Mouse (Mus musculus) heart, embryonic 15.5 days (tissue): ENCODE measurements around the gene Unc80. TPM values are rescaled to one million over a fixed set of nuclear protein-coding genes. Genes with fewer than 3 reads are reported as not detected.

Source experiments
- ATAC-seq: fragments of 200-750 bp; cut with Nextera tagmentation; replicated peaks from 2 replicates; pipeline ENCODE4 v1.8.0; 2017; ENCODE audit warnings: low read depth, moderate TSS enrichment; ENCODE audit not compliant: insufficient number of reproducible peaks, insufficient read depth, low FRiP score
- H3K27ac ChIP-seq: fragments of 300-500 bp; sonication (generic); 2 replicates; pipeline ENCODE4 v1.5.1; 2015; ENCODE audit warnings: mild to moderate bottlenecking, inconsistent platforms
- H3K27me3 ChIP-seq: fragments of 300-500 bp; sonication (generic); 2 replicates; pipeline ENCODE4 v1.6.1; 2015; ENCODE audit warnings: inconsistent platforms
- H3K36me3 ChIP-seq: fragments of 300-500 bp; sonication (generic); 2 replicates; pipeline ENCODE4 v1.6.1; 2015; ENCODE audit warnings: mild to moderate bottlenecking, inconsistent platforms
- H3K4me1 ChIP-seq: fragments of 300-500 bp; sonication (generic); replicated peaks from 2 replicates; pipeline ENCODE4 v1.6.1; 2015; ENCODE audit warnings: inconsistent platforms
- H3K4me2 ChIP-seq: fragments of 300-500 bp; sonication (generic); 2 replicates; pipeline ENCODE4 v1.6.1; 2015; ENCODE audit warnings: inconsistent platforms, mild to moderate bottlenecking, moderate library complexity
- H3K4me3 ChIP-seq: fragments of 300-500 bp; sonication (generic); 2 replicates; pipeline ENCODE4 v1.5.1; 2015; ENCODE audit warnings: mild to moderate bottlenecking, inconsistent platforms
- H3K9ac ChIP-seq: fragments of 300-500 bp; sonication (generic); 2 replicates; pipeline ENCODE4 v1.6.1; 2015; ENCODE audit warnings: mild to moderate bottlenecking, inconsistent platforms
- H3K9me3 ChIP-seq: fragments of 300-500 bp; sonication (generic); replicated peaks from 2 replicates; pipeline ENCODE4 v1.6.1; 2016; ENCODE audit warnings: inconsistent platforms
- WGBS: fragments of 180-500 bp; shearing (Covaris S2); methylation state at CpG from one replicate; pipeline ENCODE4 v1.1.7; 2015; ENCODE audit warnings: mixed read lengths; 5-methylcytosine and 5-hydroxymethylcytosine counted together
- polyA plus RNA-seq: library from polyadenylated mRNA; unstranded; fragments of >200 nt; fragmentation: Nextera tagmentation; extraction: Ambion mirVana; gene quantifications from 2 replicates; pipeline ENCODE4 v1.2.1, GENCODE M21; 2015

Unc80 gene
- 0.19 and 0.39 TPM in 2 replicates for polyA plus RNA-seq

- WGBS, result under 1% methylated on average over 76 of the region's 83 CpGs
- peaks cover 27% of the 10 kb centered on the region for H3K27me3 ChIP-seq
- peaks cover 11% of the 10 kb centered on the region for H3K4me1 ChIP-seq
- H3K4me3 ChIP-seq, result peak within 1 kb of the TSS; percentile 47
- H3K36me3 ChIP-seq, result no peaks in the 10 kb centered on the region
- peak; percentile 74 for ATAC-seq
- H3K4me2 ChIP-seq, result peak within 1 kb of the TSS; percentile 71
- H3K9ac ChIP-seq, result 0 out of 2 replicates have a peak within 1 kb of the TSS, but pooled peaks have one; percentile 28
- H3K9me3 ChIP-seq, result no peaks in the 10 kb centered on the region
- H3K27ac ChIP-seq, result no peak within 1 kb of the TSS
Observed at GRCm38 (mm10) chr1:66467821-66468703, at the start of gene Unc80. Gene Unc80 (plus strand): TSS chr1:66468367.

DNA sequence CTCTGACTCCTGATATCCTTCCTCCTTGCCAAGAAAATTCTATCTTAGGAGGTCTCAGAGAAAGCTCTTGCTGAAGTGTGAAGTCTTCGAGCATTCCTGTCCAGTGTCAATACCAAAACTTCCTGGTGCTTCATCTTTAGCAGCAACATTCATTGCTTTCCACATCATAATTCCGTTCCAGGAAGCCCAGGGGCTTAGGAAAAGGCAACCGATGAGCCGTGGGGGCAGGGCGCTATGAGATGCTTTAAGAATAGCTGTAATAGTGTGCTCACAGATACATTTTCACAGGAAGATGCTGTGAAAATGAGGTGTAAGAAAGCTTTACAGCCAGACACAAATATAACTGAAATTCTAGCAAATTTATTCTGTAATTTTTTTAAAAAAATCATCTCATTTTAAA is 42.1 kb upstream of the Unc80 start:
- Histone ChIP-seq H3K9ac (no peak overlapping the region), H3K27ac (no peak overlapping the region), H3K4me1 (no peaks in the 10 kb centered on the region), H3K4me2 (no peak overlapping the region), H3K36me3 (no peaks in the 10 kb centered on the region), H3K9me3 (no peaks in the 10 kb centered on the region), H3K4me3 (no peak overlapping the region), H3K27me3 (no peaks in the 10 kb centered on the region)
- ATAC-seq, result no peak
- 84% methylated on average over 5 of the region's 5 CpGs for whole genome bisulfite sequencing

DNA sequence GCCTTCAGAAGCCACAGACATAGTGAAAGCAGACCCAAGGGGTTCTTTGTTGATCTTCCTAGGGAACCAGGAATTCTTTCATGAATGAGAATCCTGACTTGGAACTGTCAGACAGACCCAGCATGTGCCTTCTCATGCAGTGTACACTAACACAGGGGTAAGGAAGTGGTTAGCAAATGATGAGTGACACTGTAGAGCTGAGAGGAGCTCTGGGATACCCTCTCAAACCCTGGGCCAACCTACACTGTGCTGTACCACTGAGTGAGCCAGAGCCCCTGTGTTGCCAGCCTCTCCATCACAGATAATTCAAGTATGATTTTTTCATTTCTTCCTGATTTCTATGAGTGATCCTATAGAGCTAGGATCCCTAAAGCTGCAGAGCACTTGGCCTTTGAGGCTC is 37.2 kb upstream of the Unc80 start:
- ATAC-seq, result no peak
- H3K4me3 ChIP-seq, result no peak overlapping the region
- H3K4me2 ChIP-seq, result no peak overlapping the region
- no peak overlapping the region for H3K27ac ChIP-seq
- no peak overlapping the region for H3K9ac ChIP-seq
- H3K9me3 ChIP-seq, result no peaks in the 10 kb centered on the region
- no peaks in the 10 kb centered on the region for H3K4me1 ChIP-seq
- no peaks in the 10 kb centered on the region for H3K27me3 ChIP-seq
- no peaks in the 10 kb centered on the region for H3K36me3 ChIP-seq

DNA sequence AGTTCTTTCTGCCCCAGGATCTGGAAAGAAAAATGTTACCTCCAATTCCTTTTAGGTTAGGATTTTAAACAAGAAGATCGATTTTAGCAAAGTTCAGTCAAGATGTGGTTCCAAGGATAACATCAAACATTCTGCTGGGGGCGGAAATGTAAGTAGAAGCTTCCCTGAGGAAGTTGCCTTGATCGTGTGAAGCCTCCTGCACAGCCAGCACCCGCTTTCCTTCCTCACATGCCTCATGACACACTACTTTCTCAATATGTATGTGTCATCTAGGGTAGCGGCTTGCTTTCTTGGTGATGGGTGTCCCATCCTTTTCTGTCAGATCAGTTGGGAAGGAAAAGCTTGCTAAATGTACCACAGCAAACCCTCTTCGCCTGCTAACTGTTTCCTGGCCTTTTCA is 36.7 kb upstream of the Unc80 start:
- H3K27me3 ChIP-seq, result no peaks in the 10 kb centered on the region
- no peak overlapping the region for H3K27ac ChIP-seq
- H3K4me1 ChIP-seq, result no peaks in the 10 kb centered on the region
- ATAC-seq, result no peak
- H3K4me2 ChIP-seq, result no peak overlapping the region
- no peaks in the 10 kb centered on the region for H3K9me3 ChIP-seq
- H3K4me3 ChIP-seq, result no peak overlapping the region
- no peak overlapping the region for H3K9ac ChIP-seq
- H3K36me3 ChIP-seq, result no peaks in the 10 kb centered on the region
- WGBS, result 79% methylated on average over 6 of the region's 6 CpGs

GRCm38 (mm10) chr1:66438069-66438468 is 30.1 kb upstream of the Unc80 start:
- no peak overlapping the region for H3K9ac ChIP-seq
- H3K9me3 ChIP-seq, result no peaks in the 10 kb centered on the region
- no peak overlapping the region for H3K4me3 ChIP-seq
- H3K27ac ChIP-seq, result no peak overlapping the region
- H3K36me3 ChIP-seq, result no peaks in the 10 kb centered on the region
- WGBS, result 74% methylated on average over 2 of the region's 2 CpGs
- no peak overlapping the region for H3K4me2 ChIP-seq
- no peaks in the 10 kb centered on the region for H3K27me3 ChIP-seq
- no peaks in the 10 kb centered on the region for H3K4me1 ChIP-seq
- no peak for ATAC-seq

DNA sequence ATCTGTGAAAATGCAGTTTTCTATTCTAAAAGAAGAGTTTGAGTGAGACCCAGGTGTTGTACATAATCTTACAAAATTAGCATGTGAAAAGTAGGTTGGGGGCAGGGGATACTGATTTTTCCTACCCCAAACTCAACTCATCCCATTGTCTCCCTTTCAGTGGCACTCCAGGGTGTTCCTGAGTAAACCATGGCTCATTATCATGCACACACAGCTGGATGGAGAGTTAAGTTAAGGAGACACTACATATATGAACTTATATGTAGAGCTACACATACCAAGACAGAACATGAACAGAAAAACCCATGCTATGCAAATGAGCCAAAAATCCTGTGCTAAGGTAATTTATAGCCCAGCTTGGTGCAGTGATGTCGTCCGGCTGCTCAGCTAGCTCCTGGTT is 25.2 kb upstream of the Unc80 start:
- WGBS, result 88% methylated on average over 2 of the region's 2 CpGs
- Histone ChIP-seq H3K36me3 (no peaks in the 10 kb centered on the region), H3K27me3 (no peaks in the 10 kb centered on the region), H3K9me3 (no peaks in the 10 kb centered on the region), H3K4me1 (no peaks in the 10 kb centered on the region), H3K27ac (no peak overlapping the region), H3K4me3 (no peak overlapping the region), H3K4me2 (no peak overlapping the region), H3K9ac (no peak overlapping the region)
- ATAC-seq, result no peak

DNA sequence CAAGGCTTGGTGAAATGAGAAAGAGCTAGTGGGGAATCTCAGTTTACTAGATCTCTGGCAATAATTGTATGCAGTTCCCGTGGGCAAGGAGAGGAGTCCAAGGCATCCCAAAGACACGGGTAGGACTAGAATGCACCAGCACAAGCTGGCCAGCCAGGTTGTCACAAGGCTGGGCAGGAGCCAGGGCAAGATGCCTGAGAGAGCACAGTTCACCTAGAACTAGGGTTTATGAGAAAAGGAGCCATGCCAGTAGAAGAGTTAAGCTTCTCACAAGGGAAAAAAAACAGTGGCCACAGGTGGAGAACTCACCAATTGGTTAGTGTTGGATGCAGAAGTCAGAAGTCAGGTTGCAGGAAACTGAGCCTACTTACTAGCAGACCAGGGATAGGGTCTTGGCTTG is 18.7 kb upstream of the Unc80 start:
- no peaks in the 10 kb centered on the region for H3K4me1 ChIP-seq
- WGBS, result 50% methylated on average over 2 of the region's 2 CpGs
- no peak overlapping the region for H3K4me3 ChIP-seq
- no peak overlapping the region for H3K27ac ChIP-seq
- no peak overlapping the region for H3K4me2 ChIP-seq
- H3K27me3 ChIP-seq, result no peaks in the 10 kb centered on the region
- H3K9me3 ChIP-seq, result no peaks in the 10 kb centered on the region
- H3K36me3 ChIP-seq, result no peaks in the 10 kb centered on the region
- no peak overlapping the region for H3K9ac ChIP-seq
- ATAC-seq, result no peak

- H3K4me1 ChIP-seq, result no peaks in the 10 kb centered on the region
- no peak for ATAC-seq
- H3K27ac ChIP-seq, result no peak overlapping the region
- no peak overlapping the region for H3K4me3 ChIP-seq
- H3K36me3 ChIP-seq, result no peaks in the 10 kb centered on the region
- H3K27me3 ChIP-seq, result no peaks in the 10 kb centered on the region
- WGBS, result 19% methylated on average over 2 of the region's 2 CpGs
- no peak overlapping the region for H3K9ac ChIP-seq
- no peaks in the 10 kb centered on the region for H3K9me3 ChIP-seq
- no peak overlapping the region for H3K4me2 ChIP-seq
Observed at GRCm38 (mm10) chr1:66456580-66456979, 11.6 kb upstream of the Unc80 start.

DNA sequence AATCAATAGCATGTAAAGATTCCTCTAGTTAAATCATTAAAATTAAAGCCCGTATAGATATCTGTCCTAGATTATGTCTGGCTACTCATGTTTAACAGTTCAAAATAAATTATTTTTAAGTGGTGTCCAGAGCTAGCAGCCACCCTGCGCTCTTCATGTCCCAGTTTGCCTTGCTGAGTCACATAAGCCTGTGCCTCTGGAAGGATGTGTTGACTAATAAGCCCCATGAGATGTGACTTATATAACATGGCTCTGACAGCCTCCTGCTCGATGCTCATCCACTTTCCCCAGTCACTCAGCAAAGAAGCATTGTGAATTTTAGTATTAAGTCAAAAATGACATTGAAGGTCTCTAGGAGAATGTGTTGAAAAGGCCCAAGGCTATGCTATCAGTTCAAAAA is 10.4 kb upstream of the Unc80 start:
- H3K4me1 ChIP-seq, result no peaks in the 10 kb centered on the region
- ATAC-seq, result no peak
- H3K4me2 ChIP-seq, result no peak overlapping the region
- H3K36me3 ChIP-seq, result no peaks in the 10 kb centered on the region
- H3K9ac ChIP-seq, result no peak overlapping the region
- H3K27me3 ChIP-seq, result no peaks in the 10 kb centered on the region
- H3K27ac ChIP-seq, result no peak overlapping the region
- H3K9me3 ChIP-seq, result no peaks in the 10 kb centered on the region
- H3K4me3 ChIP-seq, result no peak overlapping the region
- WGBS, result 72% methylated on average over 3 of the region's 3 CpGs

- no peak for ATAC-seq
- Histone ChIP-seq H3K27me3 (no peaks in the 10 kb centered on the region), H3K9me3 (no peaks in the 10 kb centered on the region), H3K36me3 (no peaks in the 10 kb centered on the region), H3K4me2 (no peak overlapping the region), H3K4me3 (no peak overlapping the region), H3K27ac (no peak overlapping the region), H3K9ac (no peak overlapping the region), H3K4me1 (no peaks in the 10 kb centered on the region)
- 62% methylated on average over 3 of the region's 3 CpGs for WGBS
Observed at GRCm38 (mm10) chr1:66459394-66459793, 8.8 kb upstream of the Unc80 start.

DNA sequence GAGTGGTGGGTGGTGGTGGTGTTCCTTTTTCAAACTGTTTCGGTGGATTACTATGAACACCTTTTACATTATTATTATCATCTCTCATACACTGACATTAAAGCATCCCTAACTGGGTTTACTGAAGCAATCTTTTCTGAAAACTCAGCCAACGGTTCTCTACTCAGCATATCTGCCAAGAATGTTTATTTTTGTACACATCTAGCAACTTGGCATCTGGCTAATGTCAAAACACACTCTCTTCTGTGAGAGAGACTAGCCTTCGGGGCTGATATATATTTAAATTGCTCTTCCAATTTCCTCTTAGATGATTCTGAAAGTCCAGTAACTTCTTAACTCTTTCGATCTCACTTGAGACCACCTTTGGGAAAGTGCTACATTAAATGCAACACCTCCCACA is 7.3 kb upstream of the Unc80 start:
- Histone ChIP-seq H3K4me3 (no peak overlapping the region), H3K36me3 (no peaks in the 10 kb centered on the region), H3K4me1 (no peaks in the 10 kb centered on the region), H3K9me3 (no peaks in the 10 kb centered on the region), H3K27ac (no peak overlapping the region), H3K27me3 (no peaks in the 10 kb centered on the region), H3K4me2 (no peak overlapping the region), H3K9ac (no peak overlapping the region)
- ATAC-seq, result no peak
- 41% methylated on average over 4 of the region's 4 CpGs for WGBS

- Histone ChIP-seq H3K4me3 (peak overlapping the region; percentile 47), H3K4me1 (peaks cover 11% of the 10 kb centered on the region), H3K27ac (no peak overlapping the region), H3K9ac (no peak overlapping the region), H3K4me2 (peak overlapping the region; percentile 71), H3K27me3 (peaks cover 27% of the 10 kb centered on the region), H3K9me3 (no peaks in the 10 kb centered on the region), H3K36me3 (no peaks in the 10 kb centered on the region)
- ATAC-seq, result no peak
- WGBS, result 21% methylated on average over 3 of the region's 3 CpGs
Observed at GRCm38 (mm10) chr1:66468704-66469020, 495 bp downstream of the Unc80 start.
